Mouse (Mus musculus): ENCODE results near the gene Baz2a.
A peak's percentile ranks its signal among the peaks of the same experiment; 100 is the strongest.

Gene Baz2a

GRCm38 (mm10) chr10:128175996-128176755, 84.8 kb downstream of the Baz2a start:
- peak in 1 of 2 experiments; percentile 33 for DNase-seq (ENCODE audit: low spot score in 2 of 2)

- no peak for DNase-seq (ENCODE audit: low spot score in 2 of 2)
Observed at GRCm38 (mm10) chr10:128177316-128177715, 85.9 kb downstream of the Baz2a start.
